Mouse (Mus musculus) ES-E14 (cell line): ENCODE data around the gene Dpysl4. TPM values are rescaled to one million over a fixed set of nuclear protein-coding genes. Genes with fewer than 3 reads are reported as not detected.

ENCODE experiments used
- DNase-seq: peaks from one replicate; pipeline ENCODE4 v3.0.0-alpha.2; 2013; ENCODE audit warnings: low read depth, low spot score
- H3K27ac ChIP-seq: 2 replicates; pipeline ENCODE4 v1.5.1; 2012; ENCODE audit warnings: low read depth, mild to moderate bottlenecking, low read length, moderate library complexity, mixed read lengths; ENCODE audit not compliant: poor library complexity, insufficient read depth, severe bottlenecking
- H3K36me3 ChIP-seq: 2 replicates; pipeline ENCODE4 v1.6.1; 2012; ENCODE audit warnings: mild to moderate bottlenecking, low read length, moderate library complexity, mixed read lengths; ENCODE audit not compliant: control insufficient read depth, poor library complexity, insufficient read depth, severe bottlenecking
- H3K4me1 ChIP-seq, 2 experiments: fragments of 150-350 bp in 1 of 2; sonication (generic) in 1 of 2; 2 replicates each; pipeline ENCODE4 v1.6.1; 2012; ENCODE audit warnings: low read length in 2 of 2, mild to moderate bottlenecking in 1 of 2, mixed read lengths in 1 of 2; ENCODE audit not compliant: control insufficient read depth in 2 of 2, insufficient read depth in 2 of 2, poor library complexity in 1 of 2
- H3K4me3 ChIP-seq, 2 experiments: fragments of 150-350 bp in 1 of 2; sonication (generic) in 1 of 2; 2 replicates each; pipeline ENCODE4 v1.5.1; 2012; ENCODE audit warnings: low read length in 2 of 2, low read depth in 1 of 2, mild to moderate bottlenecking in 1 of 2, mixed read lengths in 1 of 2; ENCODE audit not compliant: insufficient read depth in 1 of 2, poor library complexity in 1 of 2, severe bottlenecking in 1 of 2
- H3K9ac ChIP-seq: 2 replicates; pipeline ENCODE4 v1.6.1; 2012; ENCODE audit warnings: low read depth, mild to moderate bottlenecking, low read length, mixed read lengths; ENCODE audit not compliant: poor library complexity, insufficient read depth, severe bottlenecking
- H3K9me3 ChIP-seq: fragments of 150-350 bp; sonication (generic); 2 replicates; pipeline ENCODE4 v1.6.1; 2012; ENCODE audit warnings: low read depth, mild to moderate bottlenecking, low read length; ENCODE audit not compliant: control insufficient read depth, insufficient read depth
- CHD2 ChIP-seq: IDR thresholded peaks from 2 replicates; pipeline ENCODE4 v1.6.1; 2014; ENCODE audit warnings: mild to moderate bottlenecking, low read depth, low read length, inconsistent platforms
- HCFC1 ChIP-seq: IDR thresholded peaks from 2 replicates; pipeline ENCODE4 v1.6.1; 2012; ENCODE audit warnings: low read length, inconsistent platforms, borderline replicate concordance; ENCODE audit not compliant: insufficient read depth
- MAFK ChIP-seq: IDR thresholded peaks from 2 replicates; pipeline ENCODE4 v1.6.1; 2014; ENCODE audit warnings: mild to moderate bottlenecking, low read depth, low read length, inconsistent platforms; ENCODE audit not compliant: insufficient read depth
- ZC3H11A ChIP-seq: IDR thresholded peaks from 2 replicates; pipeline ENCODE4 v1.6.1; 2012; ENCODE audit warnings: low read depth, mild to moderate bottlenecking, inconsistent platforms, low read length, borderline replicate concordance
- ZNF384 ChIP-seq: IDR thresholded peaks from 2 replicates; pipeline ENCODE4 v1.6.1; 2012; ENCODE audit warnings: low read depth, low read length, inconsistent platforms
- in situ Hi-C, 2 experiments: fragments of 600-800 bp; cut with MboI; formaldehyde crosslinking; loops; one replicate each; pipeline ENCODE4 v1.15.1; 2025; ENCODE audit warnings: low sequenced_read_pairs in 2 of 2, inconsistent platforms in 1 of 2; ENCODE audit not compliant: unreplicated experiment in 2 of 2
- total RNA-seq: library from RNA; depleted of rRNA; stranded (reverse); fragments of 300-350 nt; gene quantifications from 2 replicates; pipeline ENCODE4 v1.2.3, GENCODE M21; 2012

Dpysl4 gene
- total RNA-seq, 1 experiment, result 4.5 TPM

- no peak overlapping the region for H3K4me3 ChIP-seq
- DNase-seq, result no peak
Measured at GRCm38 (mm10) chr7:139089892-139090874, 4.4 kb downstream of the Dpysl4 start.

DNA sequence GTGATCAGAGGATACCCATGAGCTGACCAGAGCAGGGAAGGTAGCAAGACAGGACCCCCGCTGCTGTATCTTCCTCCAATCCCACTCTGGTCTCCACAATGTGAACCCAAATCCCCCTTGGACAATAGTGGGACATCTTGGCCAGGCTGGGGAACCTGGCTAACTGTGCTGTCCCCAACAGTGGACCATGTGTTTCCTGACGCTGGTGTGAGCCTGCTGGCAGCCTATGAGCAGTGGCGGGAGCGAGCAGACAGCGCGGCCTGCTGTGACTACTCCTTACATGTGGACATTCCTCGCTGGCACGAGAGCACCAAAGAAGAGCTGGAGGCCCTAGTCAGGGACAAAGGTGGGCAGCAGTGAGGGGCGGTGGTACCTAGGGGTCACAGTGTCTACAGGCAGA is 5.9 kb downstream of the Dpysl4 start:
- DNase-seq, result no peak
- Histone ChIP-seq H3K4me1 (no peaks in the 10 kb centered on the region), H3K9me3 (no peaks in the 10 kb centered on the region), H3K9ac (no peak overlapping the region), H3K36me3 (no peaks in the 10 kb centered on the region), H3K4me3 (no peak overlapping the region), H3K27ac (no peak overlapping the region; the same call in 1 of the 2 replicates)
- TF ChIP-seq ZNF384 (no peak), MAFK (no peak), HCFC1 (no peak), ZC3H11A (no peak), CHD2 (no peak)
- in situ Hi-C loops, result loop anchor here in 1 of 2 experiments (25.0 kb wide), 1 partner anchor 371 kb away; no protein-coding TSS in a partner anchor

More at GRCm38 (mm10) chr7:139089892-139090874, 4.4 kb downstream of the Dpysl4 start:
- Histone ChIP-seq H3K9me3 (no peaks in the 10 kb centered on the region), H3K4me1 (peaks cover 0 to 4% of the 10 kb centered on the region in 2 experiments; a peak in 1 of 4 replicates), H3K36me3 (no peaks in the 10 kb centered on the region), H3K27ac (no peak overlapping the region), H3K9ac (no peak overlapping the region)
- in situ Hi-C loops, result loop anchor here in 1 of 2 experiments (25.0 kb wide), 1 partner anchor 372 kb away; no protein-coding TSS in a partner anchor
- TF ChIP-seq ZNF384 (no peak), CHD2 (no peak), MAFK (no peak), HCFC1 (no peak), ZC3H11A (no peak)

DNA sequence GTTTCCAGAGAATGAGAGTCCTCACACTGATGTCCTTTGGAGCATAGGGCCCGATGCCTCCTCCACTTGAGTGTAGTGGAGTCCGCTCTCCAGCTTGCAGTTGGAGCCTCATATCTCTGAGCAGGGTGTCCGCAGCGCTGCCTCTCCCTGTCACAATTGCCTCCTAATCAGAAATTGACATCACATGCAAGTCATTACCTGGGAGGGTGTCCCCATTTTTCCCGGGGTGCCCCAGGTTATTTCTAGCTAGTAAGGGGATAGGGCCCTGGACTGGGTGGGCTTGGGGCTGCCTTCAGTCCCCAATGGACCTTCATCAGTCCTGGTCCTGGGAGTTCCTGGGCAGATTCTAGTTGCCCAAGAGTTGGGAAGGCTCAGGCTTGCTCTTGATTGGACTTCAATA is 6.9 kb downstream of the Dpysl4 start:
- no peaks in the 10 kb centered on the region for H3K4me1 ChIP-seq
- no peak for DNase-seq
- H3K27ac ChIP-seq, result no peak overlapping the region
- TF ChIP-seq ZNF384, result no peak
- no peak overlapping the region for H3K4me3 ChIP-seq
- no peaks in the 10 kb centered on the region for H3K9me3 ChIP-seq
- in situ Hi-C loops, result loop anchor here in 1 of 2 experiments (25.0 kb wide), 1 partner anchor 370 kb away; no protein-coding TSS in a partner anchor
- no peak overlapping the region for H3K9ac ChIP-seq
- H3K36me3 ChIP-seq, result no peaks in the 10 kb centered on the region

GRCm38 (mm10) chr7:139093124-139093523 is 7.3 kb downstream of the Dpysl4 start:
- TF ChIP-seq ZNF384 (no peak), HCFC1 (no peak), MAFK (no peak), ZC3H11A (no peak), CHD2 (no peak)
- no peak overlapping the region for H3K9ac ChIP-seq
- H3K4me3 ChIP-seq, result no peak overlapping the region
- in situ Hi-C loops, result loop anchor here in 1 of 2 experiments (25.0 kb wide), 1 partner anchor 369 kb away; no protein-coding TSS in a partner anchor
- H3K4me1 ChIP-seq, result no peaks in the 10 kb centered on the region
- DNase-seq, result no peak
- H3K36me3 ChIP-seq, result no peaks in the 10 kb centered on the region
- H3K9me3 ChIP-seq, result no peaks in the 10 kb centered on the region
- H3K27ac ChIP-seq, result no peak overlapping the region
